Mouse (Mus musculus) retina, postnatal 1 day (tissue): ENCODE measurements around the gene Sox5.

Source experiments
- DNase-seq: peaks from one replicate; pipeline ENCODE4 v3.0.0-alpha.2; 2012

Sox5 gene

GRCm38 (mm10) chr6:143998201-143998600 is 783.6 kb downstream of the Sox5 start:
- DNase-seq: no peak

- DNase-seq: no peak
These were observed 784.2 kb downstream of the Sox5 start for GRCm38 (mm10) chr6:143997616-143998015.

- peak; percentile 29 for DNase-seq
These were observed 786.7 kb downstream of the Sox5 start for GRCm38 (mm10) chr6:143995046-143995445.

- no peak for DNase-seq
These were observed 794.2 kb downstream of the Sox5 start for GRCm38 (mm10) chr6:143987548-143987947.

GRCm38 (mm10) chr6:143980131-143980530 is 801.6 kb downstream of the Sox5 start:
- no peak for DNase-seq

- DNase-seq: peak; percentile 14
These were observed 813.9 kb downstream of the Sox5 start for GRCm38 (mm10) chr6:143967724-143968400.

GRCm38 (mm10) chr6:143960487-143960886 is 821.3 kb downstream of the Sox5 start:
- no peak for DNase-seq

- DNase-seq: no peak
These were observed 821.7 kb downstream of the Sox5 start for GRCm38 (mm10) chr6:143960081-143960480.

GRCm38 (mm10) chr6:143958372-143958771 is 823.4 kb downstream of the Sox5 start:
- no peak for DNase-seq

GRCm38 (mm10) chr6:143957063-143957462 is 824.7 kb downstream of the Sox5 start:
- DNase-seq: no peak

GRCm38 (mm10) chr6:143948553-143949308 is 833.0 kb downstream of the Sox5 start:
- no peak for DNase-seq

- DNase-seq: no peak
These were observed 833.7 kb downstream of the Sox5 start for GRCm38 (mm10) chr6:143948071-143948470.

- no peak for DNase-seq
These were observed 838.7 kb downstream of the Sox5 start for GRCm38 (mm10) chr6:143943126-143943525.

GRCm38 (mm10) chr6:143941291-143941785 is 840.4 kb downstream of the Sox5 start:
- DNase-seq: peak; percentile 77

GRCm38 (mm10) chr6:143923146-143923545 is 858.6 kb downstream of the Sox5 start:
- DNase-seq: no peak

GRCm38 (mm10) chr6:143918405-143918947 is 863.3 kb downstream of the Sox5 start:
- peak; percentile 64 for DNase-seq

GRCm38 (mm10) chr6:143916152-143916735 is 865.5 kb downstream of the Sox5 start:
- DNase-seq: peak; percentile 37

- DNase-seq: no peak
These were observed 866.1 kb downstream of the Sox5 start for GRCm38 (mm10) chr6:143915686-143916085.

GRCm38 (mm10) chr6:143912316-143912715 is 869.5 kb downstream of the Sox5 start:
- DNase-seq: no peak

GRCm38 (mm10) chr6:143904693-143905031 is 877.1 kb downstream of the Sox5 start:
- DNase-seq: no peak

- DNase-seq: peak; percentile 35
These were observed 877.6 kb downstream of the Sox5 start for GRCm38 (mm10) chr6:143903981-143904692.

- DNase-seq: no peak
These were observed 880.9 kb downstream of the Sox5 start for GRCm38 (mm10) chr6:143900871-143901270.

- DNase-seq: no peak
These were observed 886.7 kb downstream of the Sox5 start for GRCm38 (mm10) chr6:143895092-143895491.
